Mouse (Mus musculus) heart, embryonic 11.5 days (tissue): ENCODE measurements at regions not wholly inside any gene's neighbourhood (a gene's known extent, or its start where the extent isn't known, plus 50 kb on each side); places are given as distances from the start of the nearest gene placed in this dataset.
A peak's percentile ranks its signal among the peaks of the same experiment; 100 is the strongest.

Source experiments
- ATAC-seq: fragments of 200-750 bp; cut with Nextera tagmentation; replicated peaks from 2 replicates; pipeline ENCODE4 v1.8.0; 2017; ENCODE audit warnings: moderate library complexity; ENCODE audit not compliant: insufficient number of reproducible peaks, low FRiP score, low TSS enrichment
- H3K27ac ChIP-seq: fragments of 300-500 bp; sonication (generic); 2 replicates; pipeline ENCODE4 v1.5.1; 2014; ENCODE audit warnings: mild to moderate bottlenecking, low read depth, low read length
- H3K27me3 ChIP-seq: fragments of 300-500 bp; sonication (generic); 2 replicates; pipeline ENCODE4 v1.6.1; 2014; ENCODE audit warnings: mild to moderate bottlenecking, low read length, mixed read lengths; ENCODE audit not compliant: control insufficient read depth, insufficient read depth
- H3K36me3 ChIP-seq: fragments of 300-500 bp; sonication (generic); 2 replicates; pipeline ENCODE4 v1.6.1; 2014; ENCODE audit warnings: mild to moderate bottlenecking, low read length, moderate library complexity, mixed read lengths; ENCODE audit not compliant: control insufficient read depth, insufficient read depth
- H3K4me1 ChIP-seq: fragments of 300-500 bp; sonication (generic); 2 replicates; pipeline ENCODE4 v1.6.1; 2014; ENCODE audit warnings: low read length; ENCODE audit not compliant: control insufficient read depth, insufficient read depth
- H3K4me2 ChIP-seq: fragments of 300-500 bp; sonication (generic); 2 replicates; pipeline ENCODE4 v1.6.1; 2014; ENCODE audit warnings: mild to moderate bottlenecking, moderate library complexity
- H3K4me3 ChIP-seq: fragments of 300-500 bp; sonication (generic); 2 replicates; pipeline ENCODE4 v1.5.1; 2014; ENCODE audit warnings: low read depth, low read length
- H3K9ac ChIP-seq: fragments of 300-500 bp; sonication (generic); 2 replicates; pipeline ENCODE4 v1.6.1; 2014; ENCODE audit warnings: mild to moderate bottlenecking, low read depth, low read length, moderate library complexity
- H3K9me3 ChIP-seq: fragments of 300-500 bp; sonication (generic); replicated peaks from 2 replicates; pipeline ENCODE4 v1.6.1; 2016; ENCODE audit warnings: low read length; ENCODE audit not compliant: control insufficient read depth
- WGBS: fragments of 180-500 bp; shearing (Covaris S2); extraction: QIAGEN DNeasy Blood & Tissue Kit; methylation state at CpG from one replicate; pipeline ENCODE4 v1.1.7; 2014; ENCODE audit not compliant: insufficient replicate concordance; 5-methylcytosine and 5-hydroxymethylcytosine counted together

- no peaks in the 10 kb centered on the region for H3K36me3 ChIP-seq
- ATAC-seq, result no peak
- 73% methylated on average over 4 of the region's 4 CpGs for WGBS
- no peak overlapping the region for H3K4me2 ChIP-seq
- no peak overlapping the region for H3K9ac ChIP-seq
- H3K27me3 ChIP-seq, result no peaks in the 10 kb centered on the region
- no peak overlapping the region for H3K4me3 ChIP-seq
- H3K4me1 ChIP-seq, result no peaks in the 10 kb centered on the region
- no peaks in the 10 kb centered on the region for H3K9me3 ChIP-seq
- no peak overlapping the region for H3K27ac ChIP-seq
Observed at GRCm38 (mm10) chr10:9569277-9569676, 105.7 kb downstream of the Samd5 start.

- Histone ChIP-seq H3K4me3 (no peak overlapping the region), H3K27ac (no peak overlapping the region), H3K4me1 (no peaks in the 10 kb centered on the region), H3K9ac (no peak overlapping the region), H3K36me3 (no peaks in the 10 kb centered on the region), H3K4me2 (no peak overlapping the region), H3K27me3 (no peaks in the 10 kb centered on the region), H3K9me3 (no peaks in the 10 kb centered on the region)
- 40% methylated on average over 4 of the region's 4 CpGs for WGBS
- no peak for ATAC-seq
Observed at GRCm38 (mm10) chr10:9557517-9558065, 117.4 kb downstream of the Samd5 start.

GRCm38 (mm10) chr10:9557092-9557491, 117.9 kb downstream of the Samd5 start:
- H3K4me2 ChIP-seq, result no peak overlapping the region
- no peaks in the 10 kb centered on the region for H3K9me3 ChIP-seq

GRCm38 (mm10) chr10:9553946-9554345, 121.1 kb downstream of the Samd5 start:
- no peaks in the 10 kb centered on the region for H3K27me3 ChIP-seq
- H3K36me3 ChIP-seq, result no peaks in the 10 kb centered on the region
- no peak for ATAC-seq
- H3K4me1 ChIP-seq, result peaks cover 7% of the 10 kb centered on the region
- H3K27ac ChIP-seq, result no peak overlapping the region
- H3K9ac ChIP-seq, result no peak overlapping the region
- WGBS, result 31% methylated on average over 3 of the region's 3 CpGs
- no peaks in the 10 kb centered on the region for H3K9me3 ChIP-seq
- no peak overlapping the region for H3K4me2 ChIP-seq
- H3K4me3 ChIP-seq, result no peak overlapping the region

More at GRCm38 (mm10) chr10:9557092-9557491, 117.9 kb downstream of the Samd5 start:
- no peak for ATAC-seq
- Histone ChIP-seq H3K4me3 (no peak overlapping the region), H3K27ac (no peak overlapping the region), H3K4me1 (no peaks in the 10 kb centered on the region), H3K27me3 (no peaks in the 10 kb centered on the region), H3K36me3 (no peaks in the 10 kb centered on the region), H3K9ac (no peak overlapping the region)
- WGBS, result 69% methylated on average over 1 of the region's 1 CpGs

GRCm38 (mm10) chr10:9549913-9550709, 124.9 kb downstream of the Samd5 start:
- ATAC-seq, result 0 out of 2 replicates have a peak, but pooled peaks have one; percentile 63
- no peaks in the 10 kb centered on the region for H3K9me3 ChIP-seq
- H3K27me3 ChIP-seq, result no peaks in the 10 kb centered on the region
- no peaks in the 10 kb centered on the region for H3K36me3 ChIP-seq
- H3K27ac ChIP-seq, result peak overlapping the region; percentile 65
- H3K9ac ChIP-seq, result no peak overlapping the region
- peaks cover 7% of the 10 kb centered on the region for H3K4me1 ChIP-seq
- no peak overlapping the region for H3K4me3 ChIP-seq
- no peak overlapping the region for H3K4me2 ChIP-seq
- WGBS, result 37% methylated on average over 10 of the region's 10 CpGs

- H3K4me1 ChIP-seq, result peaks cover 4% of the 10 kb centered on the region
- no peaks in the 10 kb centered on the region for H3K36me3 ChIP-seq
- H3K4me3 ChIP-seq, result no peak overlapping the region
- no peak overlapping the region for H3K9ac ChIP-seq
- H3K4me2 ChIP-seq, result no peak overlapping the region
- H3K9me3 ChIP-seq, result no peaks in the 10 kb centered on the region
- ATAC-seq, result no peak
- no peaks in the 10 kb centered on the region for H3K27me3 ChIP-seq
- H3K27ac ChIP-seq, result no peak overlapping the region
- 85% methylated on average over 6 of the region's 6 CpGs for WGBS
Observed at GRCm38 (mm10) chr10:9545807-9546206, 129.2 kb downstream of the Samd5 start.

GRCm38 (mm10) chr10:9544041-9544786, 130.8 kb downstream of the Samd5 start:
- WGBS, result 52% methylated on average over 4 of the region's 4 CpGs
- H3K4me1 ChIP-seq, result no peaks in the 10 kb centered on the region
- no peak overlapping the region for H3K4me3 ChIP-seq
- no peaks in the 10 kb centered on the region for H3K9me3 ChIP-seq
- H3K4me2 ChIP-seq, result no peak overlapping the region
- no peak overlapping the region for H3K27ac ChIP-seq
- H3K9ac ChIP-seq, result no peak overlapping the region
- ATAC-seq, result no peak
- no peaks in the 10 kb centered on the region for H3K36me3 ChIP-seq
- no peaks in the 10 kb centered on the region for H3K27me3 ChIP-seq

- Histone ChIP-seq H3K9me3 (no peaks in the 10 kb centered on the region), H3K4me3 (no peak overlapping the region), H3K27me3 (no peaks in the 10 kb centered on the region), H3K27ac (no peak overlapping the region), H3K9ac (no peak overlapping the region), H3K4me2 (no peak overlapping the region), H3K4me1 (no peaks in the 10 kb centered on the region), H3K36me3 (no peaks in the 10 kb centered on the region)
- ATAC-seq, result no peak
- WGBS, result 68% methylated on average over 1 of the region's 1 CpGs
Observed at GRCm38 (mm10) chr10:9541579-9541978, 133.4 kb downstream of the Samd5 start.
